Mouse (Mus musculus) layer of hippocampus, postnatal 14 days (tissue): ENCODE measurements around the gene Gal3st4. TPM values are rescaled to one million over a fixed set of nuclear protein-coding genes. Genes with fewer than 3 reads are reported as not detected.
"Not testable (repeated sequence)": the region's sequence is repeated elsewhere in the genome, so short reads cannot be mapped to it uniquely, and the experiment has no call there.

Experiments used
- DNase-seq, 2 experiments: peaks; one replicate each; pipeline ENCODE4 v3.0.0; 2021 to 2022; ENCODE audit warnings: low spot score in 2 of 2, mixed read lengths in 1 of 2
- total RNA-seq, 2 experiments: library from RNA; stranded (reverse); gene quantifications; 2 replicates each; pipeline ENCODE4 v1.2.3; 2021

Gal3st4 gene
- total RNA-seq, 2 experiments from 2014 or later: 2.3 to 4.0 TPM

DNA sequence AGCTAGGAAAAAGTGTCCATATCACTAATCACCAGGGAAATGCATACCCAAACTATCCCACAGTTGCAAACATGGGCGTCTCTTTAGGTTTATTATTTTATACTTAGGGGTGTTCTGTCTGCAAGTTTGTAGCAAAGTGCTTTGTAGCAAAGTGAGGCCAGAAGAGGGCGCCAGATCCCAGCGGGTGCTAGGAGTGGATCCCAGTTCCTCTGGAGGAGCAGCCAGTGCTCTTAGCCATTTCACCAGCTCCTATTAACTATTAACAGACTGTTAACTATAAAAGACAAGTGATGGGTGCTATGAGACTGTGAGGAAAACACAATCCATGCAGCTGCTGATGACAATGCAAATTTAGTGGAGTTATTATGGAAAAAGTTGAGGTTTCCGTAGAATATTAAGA lies 50.5 kb downstream of the Gal3st4 start:
- peak; percentile 74 to 85 for DNase-seq

DNA sequence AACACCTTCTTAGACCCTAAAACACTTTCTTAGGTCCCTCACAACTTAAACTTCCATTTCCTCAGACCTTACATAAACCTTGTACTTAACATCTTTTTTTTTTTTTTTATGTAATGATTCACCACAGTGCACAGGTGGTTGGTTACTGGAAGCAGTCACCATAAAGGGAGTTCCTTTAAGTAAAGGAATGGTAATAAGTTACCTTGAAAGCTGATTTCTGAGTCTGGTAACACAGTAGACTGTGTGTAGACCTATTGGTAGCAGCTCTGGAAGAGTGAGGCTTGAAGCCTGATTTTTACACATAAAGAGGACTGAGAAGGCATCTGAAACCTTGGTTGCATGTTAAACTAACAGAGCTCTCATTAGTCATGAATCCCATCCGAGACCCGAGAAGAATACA lies 52.8 kb downstream of the Gal3st4 start:
- no peak for DNase-seq

DNA sequence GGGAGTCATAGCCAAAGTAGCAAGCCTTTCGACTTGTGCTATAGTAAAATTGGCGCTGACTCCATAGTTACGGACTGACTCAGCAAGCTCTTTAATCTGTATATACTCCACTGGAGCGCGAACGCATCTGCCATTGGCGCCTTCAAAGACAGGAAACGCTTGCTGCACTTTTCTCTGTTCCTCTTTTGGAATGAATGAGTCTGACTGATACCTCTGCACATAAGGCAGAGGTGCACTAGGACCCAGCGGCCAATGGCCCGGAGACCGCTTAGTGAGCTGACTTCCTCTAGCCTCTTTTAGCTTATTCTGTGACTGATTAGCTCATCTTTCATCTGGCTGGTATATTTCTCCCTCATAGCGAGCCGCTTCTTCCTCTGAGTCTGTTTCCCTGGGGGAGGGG lies 56.0 kb downstream of the Gal3st4 start:
- DNase-seq: not testable (repeated sequence)

Other genes with a start within 250 kb of the Gal3st4 start
- gene Smok3c, start 219.6 kb downstream of the Gal3st4 start, total RNA-seq: not detected
- 10 to 100 TPM; 42.8 to 44.7 TPM for gene Zkscan1, start 187.8 kb downstream of the Gal3st4 start, total RNA-seq
- gene Zscan21, start 155.9 kb downstream of the Gal3st4 start, total RNA-seq: 10 to 100 TPM; 18.2 to 18.3 TPM
- gene Zfp113, start 117.1 kb downstream of the Gal3st4 start, total RNA-seq: 10 to 100 TPM in 1 of 2 experiments, 1 to 10 TPM in 1; 9.5 to 13.3 TPM
- gene Cops6, start 111.8 kb downstream of the Gal3st4 start, total RNA-seq: 100 to 1,000 TPM; 132 to 144 TPM
- gene Ap4m1, start 100.8 kb downstream of the Gal3st4 start, total RNA-seq: 10 to 100 TPM; 23.7 to 26.6 TPM
- 10 to 100 TPM; 21.3 to 21.8 TPM for gene Mcm7, start 100.4 kb downstream of the Gal3st4 start, total RNA-seq
- 10 to 100 TPM; 33.8 to 36.0 TPM for gene Taf6, start 85.4 kb downstream of the Gal3st4 start, total RNA-seq
- gene Cnpy4, start 85.4 kb downstream of the Gal3st4 start, total RNA-seq: 10 to 100 TPM; 13.0 to 15.9 TPM
- 10 to 100 TPM; 10.1 to 11.7 TPM for gene Mblac1, start 78.5 kb downstream of the Gal3st4 start, total RNA-seq
- under 1 TPM in 1 of 2 experiments, not detected in 1; 0.17 TPM for gene Nxpe5, start 46.9 kb downstream of the Gal3st4 start, total RNA-seq
- gene Lamtor4, start 17.4 kb downstream of the Gal3st4 start, total RNA-seq: 10 to 100 TPM; 64.5 to 66.6 TPM
- 10 to 100 TPM; 72.5 to 79.9 TPM for gene BC037034, start 8.8 kb downstream of the Gal3st4 start, total RNA-seq
- gene Gm43720, start 7.1 kb upstream of the Gal3st4 start, total RNA-seq: under 1 TPM in 1 of 2 experiments, not detected in 1; 0.07 TPM
- gene Gpc2, start 7.2 kb upstream of the Gal3st4 start, total RNA-seq: 1 to 10 TPM; 6.7 to 8.2 TPM
- 1 to 10 TPM; 2.2 to 2.9 TPM for gene Stag3, start 7.4 kb upstream of the Gal3st4 start, total RNA-seq
- gene Pvrig, start 69.1 kb upstream of the Gal3st4 start, total RNA-seq: not detected
- gene Zfp157, start 168.6 kb upstream of the Gal3st4 start, total RNA-seq: 10 to 100 TPM; 22.7 to 25.8 TPM